Mouse (Mus musculus) thymus, postnatal 0 days (tissue): Measurements from ENCODE around the gene H2-DMa. TPM values are rescaled to one million over a fixed set of nuclear protein-coding genes. Genes with fewer than 3 reads are reported as not detected.
A peak's percentile ranks its signal among the peaks of the same experiment; 100 is the strongest.

Experiments used
- DNase-seq: peaks from one replicate; pipeline ENCODE4 v3.0.0-alpha.2; 2015; ENCODE audit warnings: low spot score
- polyA plus RNA-seq: library from polyadenylated mRNA; unstranded; fragments of >200 nt; fragmentation: Nextera tagmentation; extraction: Ambion mirVana; gene quantifications from 2 replicates; pipeline ENCODE4 v1.2.1, GENCODE M21; 2015

The H2-DMa gene
- 113 and 114 TPM in 2 replicates for polyA plus RNA-seq

GRCm38 (mm10) chr17:34119249-34120179 is at the start of gene H2-DMa:
H2-DMa (plus strand) TSS chr17:34119541.
- DNase-seq, result peak; percentile 100

DNA sequence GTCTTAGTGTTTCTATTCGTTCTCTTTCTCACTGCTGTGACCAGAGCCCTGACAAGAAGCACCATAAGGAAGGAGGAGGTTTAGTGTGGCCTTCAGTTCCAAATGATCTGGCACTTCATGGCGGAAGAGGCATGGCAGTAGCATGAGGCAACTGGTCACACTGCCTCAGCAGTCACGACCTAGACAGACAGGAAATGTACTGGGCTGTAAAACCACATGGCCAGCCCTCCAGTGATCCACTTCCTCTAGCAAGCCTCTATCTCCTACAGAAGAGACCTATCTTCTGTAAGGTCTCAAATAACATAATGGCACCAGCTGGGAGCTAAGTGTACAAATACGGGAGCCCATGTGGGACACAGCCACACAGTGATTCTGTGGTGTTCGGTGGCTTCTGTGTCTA is 47.2 kb upstream of the H2-DMa start:
- DNase-seq, result no peak

GRCm38 (mm10) chr17:34075271-34075670 is 44.1 kb upstream of the H2-DMa start:
- peak; percentile 78 for DNase-seq

- DNase-seq, result peak; percentile 83
Measured at GRCm38 (mm10) chr17:34077549-34077948, 41.8 kb upstream of the H2-DMa start.

- DNase-seq, result no peak
Measured at GRCm38 (mm10) chr17:34078148-34078547, 41.2 kb upstream of the H2-DMa start.

DNA sequence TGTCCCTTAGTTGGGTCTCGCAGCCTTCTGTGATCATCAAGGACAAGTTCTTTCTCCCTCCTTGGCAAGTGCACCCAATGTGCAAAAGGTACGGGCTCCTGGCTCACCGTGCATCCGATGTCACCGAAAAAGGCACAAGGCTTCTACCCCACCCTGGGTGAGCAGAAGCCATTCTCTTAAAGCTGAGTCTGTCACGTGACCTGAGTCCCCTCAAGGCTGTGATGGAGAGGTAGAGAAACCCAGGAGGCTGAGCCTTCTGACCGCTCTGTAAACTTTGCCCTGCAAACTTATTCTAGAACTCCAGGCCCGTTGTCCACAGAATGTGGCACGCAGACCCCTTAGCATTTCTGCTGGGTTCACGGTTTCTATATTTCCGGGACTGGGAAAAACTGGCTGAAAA is 40.3 kb upstream of the H2-DMa start:
- DNase-seq, result no peak

GRCm38 (mm10) chr17:34079621-34080020 is 39.7 kb upstream of the H2-DMa start:
- peak; percentile 65 for DNase-seq

DNA sequence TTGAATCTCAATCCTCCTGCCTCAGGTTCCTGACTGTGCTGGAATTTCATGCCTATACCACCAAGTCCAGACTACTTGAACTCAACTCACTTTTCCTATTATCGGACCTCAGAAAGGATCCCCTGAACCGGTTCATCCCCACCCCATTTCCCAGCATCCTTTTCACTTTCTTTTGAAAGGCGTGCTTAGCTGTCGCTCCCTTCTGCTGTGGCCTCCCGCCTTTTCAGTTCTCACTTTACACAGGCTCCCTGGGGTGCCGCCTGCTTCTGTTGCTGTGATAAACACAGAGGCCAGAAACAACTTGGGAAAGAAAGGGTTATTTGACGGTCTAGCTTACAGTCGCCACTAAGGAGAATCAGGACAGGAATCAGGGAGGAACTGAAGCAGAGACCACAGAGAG is 36.2 kb upstream of the H2-DMa start:
- no peak for DNase-seq

- no peak for DNase-seq
Measured at GRCm38 (mm10) chr17:34087386-34087785, 32.0 kb upstream of the H2-DMa start.

DNA sequence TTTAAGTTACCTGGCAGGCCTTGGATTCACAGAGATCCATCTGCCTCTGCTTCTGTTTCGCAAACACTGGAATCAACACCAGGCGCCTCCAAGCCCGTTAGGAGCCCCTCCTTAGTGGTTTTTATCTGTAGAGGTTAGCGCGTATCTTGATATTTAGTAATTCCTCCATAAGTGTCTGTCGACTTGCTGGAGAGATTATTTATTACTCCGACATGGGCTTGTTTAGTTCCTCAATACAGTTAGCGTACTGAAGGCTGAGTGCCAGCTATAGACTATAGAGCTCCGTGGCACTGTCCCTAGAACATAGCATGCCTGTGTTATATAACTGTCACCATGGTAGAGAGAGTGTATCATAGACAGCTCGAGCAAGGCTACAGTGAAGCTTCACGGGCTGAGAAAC is 31.2 kb upstream of the H2-DMa start:
- no peak for DNase-seq

GRCm38 (mm10) chr17:34090923-34091322 is 28.4 kb upstream of the H2-DMa start:
- DNase-seq, result peak; percentile 66

DNA sequence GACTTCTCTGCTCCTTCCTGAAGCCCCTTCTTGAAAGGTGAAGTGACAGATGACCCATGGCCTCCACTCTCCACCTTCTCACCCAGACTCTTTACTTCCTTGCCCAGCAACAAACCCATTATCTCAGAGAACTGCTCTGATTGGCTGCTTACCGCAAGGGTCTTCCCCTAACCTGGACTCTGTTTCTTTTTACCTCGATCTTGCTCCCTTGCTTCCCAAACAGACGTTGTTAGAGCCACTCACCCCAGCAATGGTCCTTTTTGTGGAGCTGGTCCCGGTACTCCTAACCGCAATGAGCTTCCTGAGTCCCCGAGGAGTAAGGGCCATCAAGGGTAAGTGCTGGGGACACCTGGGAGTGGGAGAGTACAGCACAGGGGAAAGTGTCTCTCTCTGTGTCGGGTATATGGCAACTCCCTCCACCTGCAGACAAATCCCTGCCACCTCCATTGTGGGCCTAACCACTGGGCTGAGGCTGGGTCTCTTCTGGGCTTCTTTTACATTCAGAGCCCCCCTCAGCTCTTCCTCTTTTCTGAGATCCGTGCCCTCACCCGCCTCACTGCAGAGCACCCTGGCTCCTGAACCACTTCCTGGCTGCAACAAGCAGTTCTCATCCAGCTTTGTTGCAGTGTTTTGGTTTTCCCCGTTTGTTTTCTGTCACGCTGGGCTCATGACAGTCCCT is 27.0 kb upstream of the H2-DMa start, which contains the start of gene H2-Oa:
H2-Oa (plus strand) TSS at position 144 of the 679 bp plus-strand sequence.
- DNase-seq, result peak; percentile 70

GRCm38 (mm10) chr17:34093199-34093874 is 26.0 kb upstream of the H2-DMa start:
- peak; percentile 46 for DNase-seq

- DNase-seq, result peak; percentile 37
Measured at GRCm38 (mm10) chr17:34094283-34095035, 24.9 kb upstream of the H2-DMa start.

DNA sequence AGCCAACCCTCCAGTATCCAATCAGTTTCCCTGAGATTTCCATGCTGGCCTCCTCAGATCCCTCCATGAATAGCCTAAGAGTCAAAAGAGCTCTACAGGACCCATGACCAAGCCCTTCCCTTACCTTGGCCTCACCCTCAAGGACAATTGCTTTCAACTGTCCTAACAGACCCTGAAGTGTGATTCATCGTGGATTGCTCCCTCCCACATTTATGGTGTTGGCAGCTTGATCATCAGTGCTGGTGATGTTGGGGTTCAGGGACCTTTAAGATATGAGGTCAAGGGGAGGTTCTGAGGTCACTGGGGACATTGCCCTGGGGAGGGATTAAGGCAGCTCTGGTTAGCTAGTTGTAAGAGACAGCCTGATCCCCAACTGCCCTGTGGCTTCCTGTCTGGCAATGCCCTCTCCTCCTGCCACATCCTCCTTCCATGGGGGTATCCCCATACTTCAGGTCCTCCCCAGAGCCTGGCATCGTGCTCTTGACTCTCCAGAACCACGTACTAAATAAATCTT is 22.8 kb upstream of the H2-DMa start:
- DNase-seq, result no peak

DNA sequence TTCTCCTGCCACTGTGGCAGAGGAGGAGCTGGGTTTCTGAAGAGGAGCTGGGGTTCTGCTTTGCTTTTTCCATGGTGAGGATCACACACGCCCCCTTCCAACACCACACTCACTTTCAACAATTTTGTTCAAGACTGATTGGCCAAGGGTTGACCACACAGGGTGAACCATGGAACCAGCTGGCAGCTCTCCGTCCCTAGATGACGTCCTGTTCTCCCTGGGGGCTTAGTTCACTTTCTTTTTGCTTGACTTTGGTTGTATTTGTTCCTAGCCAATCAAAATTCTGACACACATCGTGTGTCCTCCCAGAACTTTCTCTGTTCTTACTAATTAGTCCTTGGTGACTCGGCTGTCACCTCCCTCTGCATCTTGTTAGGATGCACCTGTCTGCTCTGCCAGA is 22.1 kb upstream of the H2-DMa start:
- DNase-seq, result no peak

DNA sequence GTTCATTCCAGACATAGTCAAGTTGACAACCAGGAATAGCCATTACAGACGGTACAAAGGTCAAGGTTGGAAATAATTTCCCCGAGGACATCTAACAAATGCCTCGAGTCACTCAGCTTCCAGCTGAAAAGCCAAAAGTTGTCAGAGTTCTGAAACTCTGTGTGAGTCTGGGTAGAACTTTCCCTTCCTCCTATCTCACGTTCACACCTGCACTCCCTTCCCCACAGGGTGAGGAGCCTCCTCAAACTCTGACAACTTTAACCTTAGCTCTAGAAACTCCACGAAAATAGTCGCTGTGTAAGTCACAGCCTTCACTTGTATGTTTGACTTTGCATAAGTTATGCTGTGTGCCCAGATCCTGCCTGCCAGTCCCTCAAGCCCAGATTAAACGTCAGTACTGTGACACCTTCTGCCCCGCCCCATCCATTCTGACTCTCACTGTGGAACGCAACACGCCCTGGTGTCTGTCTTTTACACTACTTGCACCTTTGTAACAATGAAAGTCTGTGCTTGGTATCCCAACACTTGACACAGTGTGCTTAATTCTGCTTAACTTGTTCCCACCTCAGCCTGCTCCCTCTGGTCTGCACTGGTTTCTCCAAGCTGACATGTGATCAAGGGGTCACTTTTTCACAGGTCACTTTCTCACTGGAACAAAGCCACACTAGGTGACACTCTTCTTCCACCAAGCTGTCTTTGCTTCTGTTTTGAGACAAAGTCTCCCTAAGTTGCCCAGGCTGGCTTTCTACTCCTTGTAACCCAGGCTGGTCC is 20.4 kb upstream of the H2-DMa start:
- DNase-seq, result no peak

DNA sequence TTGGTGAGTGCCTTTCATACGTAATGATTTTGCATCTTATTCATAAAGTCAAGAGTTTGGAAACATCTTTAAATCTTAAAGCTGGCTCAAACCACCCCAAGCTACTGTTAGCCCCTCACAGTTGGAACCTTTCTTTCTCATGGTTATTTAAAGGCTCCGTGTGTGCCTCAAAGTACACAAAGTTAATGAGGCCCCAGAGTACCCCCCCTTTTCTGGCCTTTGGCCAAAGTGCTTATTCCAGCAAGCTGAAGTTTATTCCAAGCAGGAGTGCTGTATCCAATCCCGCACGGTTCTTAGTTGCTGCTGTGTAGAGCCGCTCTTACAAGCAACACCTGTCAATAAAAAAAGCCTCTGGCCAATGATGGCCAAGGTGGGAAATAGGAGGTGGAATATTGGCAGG is 19.8 kb upstream of the H2-DMa start:
- no peak for DNase-seq

- DNase-seq, result no peak
Measured at GRCm38 (mm10) chr17:34101185-34101584, 18.2 kb upstream of the H2-DMa start.

DNA sequence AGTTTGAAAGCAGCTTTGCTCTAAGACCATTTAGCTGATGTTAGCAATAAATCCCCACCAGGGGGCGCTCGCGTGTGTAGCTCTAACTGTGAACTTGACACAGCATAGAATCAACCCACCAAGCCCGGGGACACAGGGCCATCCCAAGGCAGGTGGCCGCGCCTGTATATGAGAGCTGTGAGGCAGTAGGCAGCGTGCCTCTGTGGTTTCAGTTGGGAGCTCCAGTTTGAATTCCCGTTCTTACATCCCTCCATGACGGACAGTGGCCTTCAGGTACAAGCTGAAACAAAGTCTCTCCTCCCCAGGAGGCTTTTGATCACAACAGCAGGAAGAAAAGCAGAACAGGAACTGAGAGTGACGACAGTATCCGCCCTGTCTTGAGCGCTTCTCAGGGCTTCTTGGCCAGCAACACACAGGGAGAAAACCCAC is 17.7 kb upstream of the H2-DMa start:
- DNase-seq, result peak; percentile 96
